Mouse (Mus musculus) limb, embryonic 10.5 days (tissue): ENCODE measurements around the gene Zfyve9. TPM values are rescaled to one million over a fixed set of nuclear protein-coding genes. Genes with fewer than 3 reads are reported as not detected.

ENCODE experiments used
- DNase-seq: peaks from one replicate; pipeline ENCODE4 v3.0.0-alpha.2; 2017; ENCODE audit warnings: low spot score
- H3K27ac ChIP-seq: fragments of 300-500 bp; sonication (generic); 2 replicates; pipeline ENCODE4 v1.5.1; 2016; ENCODE audit warnings: mild to moderate bottlenecking
- H3K27me3 ChIP-seq: fragments of 300-500 bp; sonication (generic); 2 replicates; pipeline ENCODE4 v1.6.1; 2016; ENCODE audit warnings: low read depth, mild to moderate bottlenecking; ENCODE audit not compliant: poor library complexity, severe bottlenecking
- H3K36me3 ChIP-seq: fragments of 300-500 bp; sonication (generic); 2 replicates; pipeline ENCODE4 v1.6.1; 2016; ENCODE audit warnings: mild to moderate bottlenecking, moderate library complexity
- H3K4me1 ChIP-seq: fragments of 300-500 bp; sonication (generic); 2 replicates; pipeline ENCODE4 v1.6.1; 2016
- H3K4me3 ChIP-seq: fragments of 300-500 bp; sonication (generic); 2 replicates; pipeline ENCODE4 v1.5.1; 2016; ENCODE audit warnings: mild to moderate bottlenecking, moderate library complexity
- H3K9me3 ChIP-seq: fragments of 300-500 bp; sonication (generic); replicated peaks from 2 replicates; pipeline ENCODE4 v1.6.1; 2016; ENCODE audit warnings: mild to moderate bottlenecking
- WGBS: fragments of 180-500 bp; shearing (Covaris S2); methylation state at CpG from one replicate; pipeline ENCODE4 v1.1.7; 2016; 5-methylcytosine and 5-hydroxymethylcytosine counted together
- polyA plus RNA-seq: library from polyadenylated mRNA; unstranded; fragments of >200 nt; fragmentation: Nextera tagmentation; extraction: Ambion mirVana; gene quantifications from 2 replicates; pipeline ENCODE4 v1.2.1, GENCODE M21; 2016

Zfyve9 gene
- 4.5 and 5.1 TPM in 2 replicates for polyA plus RNA-seq

DNA sequence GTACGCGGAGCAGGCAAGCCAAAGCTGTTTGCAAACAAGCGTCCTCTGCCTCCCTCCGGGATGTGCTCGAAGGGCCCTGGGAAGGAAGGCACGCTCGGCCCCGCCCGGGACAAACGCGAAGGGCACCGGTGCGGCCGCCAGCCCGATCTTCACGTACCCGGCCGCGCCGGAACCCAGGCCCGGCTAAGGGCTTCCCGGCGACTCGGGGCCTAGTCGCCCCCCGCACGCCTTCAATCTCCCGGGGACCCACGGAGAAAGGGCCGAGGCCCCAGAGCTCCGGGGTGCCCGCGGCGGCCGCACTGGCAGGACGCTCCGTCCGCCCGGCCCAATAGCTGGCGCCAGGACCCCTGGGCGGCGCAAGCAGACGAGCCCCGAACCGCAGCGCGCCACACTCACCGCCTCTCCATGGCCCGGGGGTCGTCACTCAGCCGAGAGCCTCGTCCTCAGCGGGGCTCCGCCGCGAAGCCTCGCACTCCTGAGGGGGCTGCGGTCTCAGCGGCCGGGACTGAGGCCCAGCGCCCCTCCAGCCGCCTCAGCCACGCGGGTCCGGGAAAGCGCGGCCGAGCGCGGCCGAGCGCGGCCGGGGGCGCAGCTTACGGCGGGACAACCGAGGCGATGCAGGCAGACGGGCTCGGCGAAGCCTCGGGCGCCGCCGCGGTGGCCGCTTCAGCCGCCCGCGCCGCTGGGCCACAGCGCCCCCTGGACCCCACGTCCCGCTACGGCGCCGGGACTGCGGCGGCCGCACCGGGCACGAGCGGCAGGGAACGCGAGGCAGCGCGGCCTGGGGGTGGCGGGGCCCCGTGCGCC is at the start of gene Zfyve9:
Gene Zfyve9 (minus strand): TSS at position 742 of the 807 bp plus-strand sequence.
- Histone ChIP-seq H3K27ac (peak within 1 kb of the TSS; percentile 97), H3K27me3 (no peaks in the 10 kb centered on the region), H3K9me3 (no peaks in the 10 kb centered on the region), H3K4me1 (peaks cover 12% of the 10 kb centered on the region; the same call in 1 of the 2 replicates), H3K4me3 (peak within 1 kb of the TSS; percentile 95), H3K36me3 (no peaks in the 10 kb centered on the region)
- WGBS: under 1% methylated on average over 103 of the region's 111 CpGs
- peak; percentile 87 for DNase-seq

DNA sequence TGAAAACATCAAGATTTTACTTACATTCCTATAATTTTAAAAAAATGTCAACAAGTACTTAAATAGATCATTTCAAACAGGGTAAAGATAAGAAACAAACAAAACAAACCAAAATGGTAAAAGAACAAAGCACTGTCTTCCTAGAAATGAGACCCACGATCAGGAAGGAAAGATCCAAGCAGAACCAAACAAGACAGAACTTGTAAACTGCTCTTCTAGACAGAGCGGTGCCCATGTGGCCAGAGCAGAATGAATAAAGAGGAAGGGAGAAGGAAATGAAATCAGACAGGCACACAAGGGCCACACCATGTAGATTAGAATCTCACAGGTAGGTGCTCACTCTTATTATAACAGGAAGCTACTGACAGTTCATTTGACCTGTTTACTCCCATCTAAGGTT is 46.0 kb upstream of the Zfyve9 start:
- no peak overlapping the region for H3K27ac ChIP-seq
- H3K27me3 ChIP-seq: no peaks in the 10 kb centered on the region
- peaks cover 88% of the 10 kb centered on the region for H3K36me3 ChIP-seq
- WGBS: 88% methylated on average over 2 of the region's 2 CpGs
- H3K4me3 ChIP-seq: no peak overlapping the region
- H3K9me3 ChIP-seq: no peaks in the 10 kb centered on the region
- DNase-seq: no peak
- peaks cover 1% of the 10 kb centered on the region; the same call in 1 of the 2 replicates for H3K4me1 ChIP-seq

DNA sequence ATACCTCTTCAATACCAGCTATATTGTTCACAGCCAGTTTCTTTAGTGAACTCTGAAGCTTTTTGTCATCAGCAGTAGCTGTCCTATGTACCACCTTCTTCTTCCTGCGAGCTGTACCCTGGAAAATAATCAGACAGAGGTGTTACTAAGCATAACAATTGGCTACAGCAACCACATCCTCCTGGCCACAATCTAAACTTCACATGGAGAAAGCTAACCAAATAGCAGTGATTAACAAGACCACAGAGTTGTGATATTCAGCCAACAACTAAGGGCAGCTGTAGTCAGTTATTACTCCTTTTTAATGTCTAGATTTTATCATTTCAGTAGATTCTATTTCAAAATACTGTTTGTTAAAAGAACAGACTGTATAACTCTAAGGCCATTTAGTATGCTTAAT is 45.5 kb upstream of the Zfyve9 start:
- no peaks in the 10 kb centered on the region for H3K27me3 ChIP-seq
- peaks cover 93% of the 10 kb centered on the region for H3K36me3 ChIP-seq
- WGBS: 88% methylated on average over 1 of the region's 1 CpGs
- no peak for DNase-seq
- H3K9me3 ChIP-seq: no peaks in the 10 kb centered on the region
- no peak overlapping the region for H3K4me3 ChIP-seq
- H3K27ac ChIP-seq: no peak overlapping the region
- no peaks in the 10 kb centered on the region for H3K4me1 ChIP-seq

DNA sequence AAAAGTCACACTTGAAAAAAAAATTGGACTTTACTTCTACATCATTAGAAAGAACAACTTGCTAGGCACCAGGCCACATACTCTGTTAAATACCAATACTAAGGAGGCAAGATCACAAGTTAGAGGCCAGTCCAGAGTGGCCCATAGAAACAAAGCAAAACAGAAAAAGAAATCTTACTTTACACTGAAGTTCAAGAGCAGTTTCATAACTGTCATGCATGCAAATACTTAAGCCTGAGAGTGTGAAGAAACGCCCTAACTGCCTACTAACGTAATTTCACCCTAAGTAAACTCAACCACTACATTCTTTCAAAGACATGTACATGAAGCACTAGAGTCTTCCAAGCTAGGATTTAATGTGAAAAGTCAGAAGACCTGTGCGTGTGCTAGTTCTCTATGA is 45.1 kb upstream of the Zfyve9 start:
- 96% methylated on average over 3 of the region's 3 CpGs for WGBS
- Histone ChIP-seq H3K27ac (no peak overlapping the region), H3K36me3 (peaks cover 97% of the 10 kb centered on the region), H3K4me3 (no peak overlapping the region), H3K27me3 (no peaks in the 10 kb centered on the region), H3K9me3 (no peaks in the 10 kb centered on the region), H3K4me1 (no peaks in the 10 kb centered on the region)
- no peak for DNase-seq

- Histone ChIP-seq H3K27me3 (no peaks in the 10 kb centered on the region), H3K27ac (no peak overlapping the region), H3K4me3 (no peak overlapping the region), H3K4me1 (no peaks in the 10 kb centered on the region), H3K36me3 (peaks cover 16% of the 10 kb centered on the region), H3K9me3 (no peaks in the 10 kb centered on the region)
- WGBS: 75% methylated on average over 6 of the region's 6 CpGs
- no peak for DNase-seq
Measured at GRCm38 (mm10) chr4:108811550-108811949, 31.0 kb upstream of the Zfyve9 start.

DNA sequence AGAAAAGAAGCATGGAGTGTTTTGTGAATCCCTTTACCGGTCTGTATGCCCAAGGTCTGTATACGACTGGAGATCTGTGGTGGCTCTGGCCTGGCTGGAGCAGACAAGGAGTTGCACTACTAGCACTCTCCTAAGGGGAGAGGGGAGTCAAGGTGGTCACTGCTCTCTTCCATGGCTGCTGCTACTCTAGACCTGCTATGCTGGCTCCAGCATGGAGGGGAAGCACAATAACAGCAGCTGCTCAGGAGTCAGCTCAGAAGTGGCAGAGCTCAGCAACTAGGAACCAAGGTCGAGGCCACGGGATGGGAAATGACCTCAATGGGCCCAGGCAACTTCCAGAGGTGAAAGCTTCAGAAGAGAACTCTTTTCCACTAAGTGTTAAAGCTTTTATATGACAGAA is 30.5 kb upstream of the Zfyve9 start:
- Histone ChIP-seq H3K4me3 (no peak overlapping the region), H3K27me3 (no peaks in the 10 kb centered on the region), H3K27ac (no peak overlapping the region), H3K36me3 (peaks cover 16% of the 10 kb centered on the region), H3K9me3 (no peaks in the 10 kb centered on the region), H3K4me1 (no peaks in the 10 kb centered on the region)
- no peak for DNase-seq
- WGBS: 66% methylated on average over 4 of the region's 4 CpGs

- no peaks in the 10 kb centered on the region for H3K4me1 ChIP-seq
- 88% methylated on average over 2 of the region's 2 CpGs for WGBS
- no peaks in the 10 kb centered on the region for H3K27me3 ChIP-seq
- H3K27ac ChIP-seq: no peak overlapping the region
- no peaks in the 10 kb centered on the region for H3K36me3 ChIP-seq
- H3K4me3 ChIP-seq: no peak overlapping the region
- H3K9me3 ChIP-seq: no peaks in the 10 kb centered on the region
- no peak for DNase-seq
Measured at GRCm38 (mm10) chr4:108803535-108803934, 22.9 kb upstream of the Zfyve9 start.

DNA sequence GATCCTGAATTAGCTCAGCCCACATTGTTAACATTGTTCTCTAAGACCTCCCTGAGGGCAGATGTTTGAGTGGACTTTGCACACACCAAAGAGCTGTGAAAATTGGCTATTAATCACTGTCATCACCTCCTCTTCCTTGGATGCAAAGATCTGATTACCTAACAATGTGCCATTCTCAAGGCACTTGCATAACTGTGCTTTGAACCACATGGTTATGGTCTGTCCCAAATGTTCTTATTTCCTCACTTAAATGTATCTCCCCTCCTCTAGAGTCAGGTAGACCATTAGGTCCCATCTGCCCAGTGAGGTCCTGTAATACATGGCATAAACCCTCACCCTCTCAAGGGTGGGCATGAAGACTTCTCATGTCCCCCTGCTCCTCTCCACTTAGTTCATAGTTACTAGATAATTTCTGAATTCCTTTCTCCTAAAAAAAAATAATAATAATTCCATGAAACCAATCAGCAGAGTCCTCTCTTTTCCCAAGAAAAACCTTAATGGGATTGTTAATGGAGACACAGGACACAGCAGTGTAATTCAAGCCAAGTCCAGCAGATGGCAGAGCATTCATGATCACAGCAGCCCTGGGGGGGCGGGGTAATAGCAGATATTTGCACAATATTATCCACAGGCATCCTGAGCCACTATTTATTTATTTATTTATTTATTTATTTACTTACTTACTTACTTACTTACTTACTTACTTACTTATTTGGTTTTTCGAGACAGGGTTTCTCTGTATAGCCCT is 17.7 kb upstream of the Zfyve9 start:
- Histone ChIP-seq H3K36me3 (no peaks in the 10 kb centered on the region), H3K4me3 (no peak overlapping the region), H3K27ac (no peak overlapping the region), H3K4me1 (no peaks in the 10 kb centered on the region), H3K27me3 (no peaks in the 10 kb centered on the region), H3K9me3 (no peaks in the 10 kb centered on the region)
- 55% methylated on average over 2 of the region's 2 CpGs for WGBS
- DNase-seq: peak; percentile 56

- Histone ChIP-seq H3K9me3 (no peaks in the 10 kb centered on the region), H3K4me3 (no peak overlapping the region), H3K36me3 (no peaks in the 10 kb centered on the region), H3K27ac (no peak overlapping the region), H3K27me3 (no peaks in the 10 kb centered on the region), H3K4me1 (no peaks in the 10 kb centered on the region)
- 49% methylated on average over 4 of the region's 4 CpGs for WGBS
- no peak for DNase-seq
Measured at GRCm38 (mm10) chr4:108796701-108797100, 16.1 kb upstream of the Zfyve9 start.

DNA sequence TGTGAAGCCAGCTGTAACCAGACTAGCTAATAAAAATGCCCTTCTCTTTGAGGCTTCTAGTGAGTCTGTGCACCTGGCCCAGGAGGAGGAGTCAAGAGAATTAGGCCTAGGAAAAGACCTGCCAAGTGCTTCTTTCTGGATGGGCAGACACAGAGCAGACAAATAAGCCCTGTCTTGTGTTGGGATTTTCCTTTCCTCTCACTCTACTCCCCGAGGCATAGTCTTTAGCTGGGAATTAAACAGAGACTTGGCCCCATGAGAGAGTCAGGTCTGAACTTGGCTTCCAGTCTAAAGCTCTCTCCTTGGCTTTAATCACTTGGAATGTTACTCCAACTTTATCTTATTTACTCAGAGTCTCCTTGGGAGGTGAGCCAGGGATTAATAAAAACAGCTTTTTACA is 13.3 kb upstream of the Zfyve9 start:
- Histone ChIP-seq H3K36me3 (no peaks in the 10 kb centered on the region), H3K4me1 (no peaks in the 10 kb centered on the region), H3K4me3 (no peak overlapping the region), H3K9me3 (no peaks in the 10 kb centered on the region), H3K27me3 (no peaks in the 10 kb centered on the region), H3K27ac (no peak overlapping the region)
- 61% methylated on average over 1 of the region's 1 CpGs for WGBS
- DNase-seq: no peak

DNA sequence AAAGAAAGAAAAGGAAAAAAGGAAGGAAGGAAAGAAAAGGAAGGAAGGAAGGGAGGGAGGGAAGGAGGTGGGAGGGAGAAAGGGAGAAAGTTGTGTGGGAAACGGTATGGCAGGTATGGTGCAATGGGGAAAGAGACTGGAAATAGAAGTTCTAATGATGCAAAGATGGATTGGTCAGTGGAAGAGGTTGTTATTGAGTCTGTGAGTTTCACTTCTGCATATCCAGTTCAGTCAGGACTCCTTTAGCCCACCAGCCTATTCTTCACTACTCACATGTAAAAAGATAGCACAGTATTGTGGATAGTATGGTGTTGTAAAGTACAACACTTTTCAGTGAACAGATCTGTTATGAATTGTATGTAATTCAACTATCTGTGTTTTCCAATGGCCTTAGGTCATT is 9.9 kb upstream of the Zfyve9 start:
- DNase-seq: no peak
- no peaks in the 10 kb centered on the region for H3K36me3 ChIP-seq
- WGBS: 78% methylated on average over 1 of the region's 1 CpGs
- H3K9me3 ChIP-seq: no peaks in the 10 kb centered on the region
- no peaks in the 10 kb centered on the region for H3K27me3 ChIP-seq
- H3K4me1 ChIP-seq: no peaks in the 10 kb centered on the region
- no peak overlapping the region for H3K27ac ChIP-seq
- H3K4me3 ChIP-seq: no peak overlapping the region

DNA sequence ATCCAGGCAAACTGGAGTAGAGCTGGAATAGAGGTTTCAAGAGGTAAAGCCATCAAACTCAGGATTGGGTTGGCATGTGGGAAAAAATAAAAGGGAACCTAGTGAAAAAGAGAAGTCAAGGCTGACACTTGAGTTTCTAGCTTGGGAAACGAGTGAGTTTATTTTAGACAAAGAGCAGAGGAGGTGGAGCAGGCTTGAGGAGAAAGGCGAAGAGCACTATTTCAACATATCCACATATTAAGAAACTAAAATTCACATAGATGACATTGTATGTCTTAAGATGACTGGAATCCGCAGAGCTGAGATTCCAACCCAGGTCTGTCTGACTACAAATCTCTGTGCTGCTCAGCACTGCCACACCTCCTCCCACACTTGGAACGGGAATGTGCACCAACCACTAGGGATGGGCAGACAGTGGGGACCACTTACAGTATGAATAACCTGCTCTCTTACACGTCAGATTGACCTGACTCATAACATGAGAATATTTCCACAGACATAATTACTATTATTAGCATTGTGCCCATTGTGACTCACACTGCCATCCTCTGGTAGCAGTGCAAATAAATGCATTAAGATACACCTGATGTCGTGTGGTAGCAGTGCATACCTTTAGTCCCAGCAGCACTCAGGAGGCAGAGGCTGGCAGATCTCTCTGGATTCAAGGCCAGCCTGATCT is 8.8 kb upstream of the Zfyve9 start:
- Histone ChIP-seq H3K4me1 (no peaks in the 10 kb centered on the region), H3K9me3 (no peaks in the 10 kb centered on the region), H3K4me3 (no peak overlapping the region), H3K27ac (no peak overlapping the region), H3K36me3 (no peaks in the 10 kb centered on the region), H3K27me3 (no peaks in the 10 kb centered on the region)
- DNase-seq: no peak
- 79% methylated on average over 6 of the region's 6 CpGs for WGBS
